Mouse (Mus musculus) liver, embryonic 15.5 days (tissue): ENCODE data around the gene Frmd4b. TPM values are rescaled to one million over a fixed set of nuclear protein-coding genes. Genes with fewer than 3 reads are reported as not detected.

Source experiments
- ATAC-seq: fragments of 200-750 bp; cut with Nextera tagmentation; 2 replicates; pipeline ENCODE4 v1.8.0; 2017; ENCODE audit warnings: moderate number of reproducible peaks, mild to moderate bottlenecking, moderate library complexity; ENCODE audit not compliant: insufficient read depth
- H3K27ac ChIP-seq: fragments of 300-500 bp; sonication (generic); replicated peaks from 2 replicates; pipeline ENCODE4 v1.5.1; 2015; ENCODE audit warnings: mild to moderate bottlenecking, inconsistent platforms
- H3K27me3 ChIP-seq: fragments of 300-500 bp; sonication (generic); 2 replicates; pipeline ENCODE4 v1.6.1; 2015; ENCODE audit warnings: mild to moderate bottlenecking, inconsistent platforms
- H3K36me3 ChIP-seq: fragments of 300-500 bp; sonication (generic); replicated peaks from 2 replicates; pipeline ENCODE4 v1.6.1; 2015; ENCODE audit warnings: moderate library complexity, mild to moderate bottlenecking, inconsistent platforms
- H3K4me1 ChIP-seq: fragments of 300-500 bp; sonication (generic); replicated peaks from 2 replicates; pipeline ENCODE4 v1.6.1; 2015; ENCODE audit warnings: inconsistent platforms
- H3K4me2 ChIP-seq: fragments of 300-500 bp; sonication (generic); 2 replicates; pipeline ENCODE4 v1.6.1; 2015; ENCODE audit warnings: moderate library complexity, mild to moderate bottlenecking, inconsistent platforms
- H3K4me3 ChIP-seq: fragments of 300-500 bp; sonication (generic); replicated peaks from 2 replicates; pipeline ENCODE4 v1.5.1; 2015; ENCODE audit warnings: mild to moderate bottlenecking, inconsistent platforms
- H3K9ac ChIP-seq: fragments of 300-500 bp; sonication (generic); 2 replicates; pipeline ENCODE4 v1.6.1; 2015; ENCODE audit warnings: moderate library complexity, mild to moderate bottlenecking, inconsistent platforms
- H3K9me3 ChIP-seq: fragments of 300-500 bp; sonication (generic); replicated peaks from 2 replicates; pipeline ENCODE4 v1.6.1; 2016; ENCODE audit warnings: inconsistent platforms
- WGBS: fragments of 180-500 bp; shearing (Covaris S2); methylation state at CpG from one replicate; pipeline ENCODE4 v1.1.7; 2015; ENCODE audit warnings: mixed read lengths; ENCODE audit not compliant: insufficient replicate concordance; 5-methylcytosine and 5-hydroxymethylcytosine counted together
- polyA plus RNA-seq: library from polyadenylated mRNA; unstranded; fragments of >200 nt; fragmentation: Nextera tagmentation; extraction: Ambion mirVana; gene quantifications from 2 replicates; pipeline ENCODE4 v1.2.1, GENCODE M21; 2015

Gene Frmd4b
- polyA plus RNA-seq, 1 experiment from 2014 or later = 6.5 TPM

DNA sequence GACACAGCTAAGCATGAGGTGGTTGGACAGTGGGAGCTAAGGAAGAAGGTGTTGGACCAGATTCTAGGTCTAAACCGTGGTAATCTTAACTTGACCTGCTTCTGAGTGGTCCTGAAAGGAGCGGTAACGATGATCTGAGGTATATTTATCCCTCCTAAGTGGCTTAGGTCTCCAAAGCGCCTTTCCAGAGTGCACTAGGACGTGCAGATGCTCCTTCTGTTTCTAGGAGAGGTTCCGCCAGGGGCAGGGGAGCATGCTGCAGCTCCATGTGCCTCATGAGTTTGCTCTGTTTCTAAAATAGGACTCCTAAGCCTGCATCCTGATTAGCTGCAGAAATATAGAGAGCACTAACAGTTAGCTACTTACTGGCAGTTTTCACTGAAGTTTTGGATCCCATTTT lies 117.1 kb downstream of the Frmd4b start:
- Histone ChIP-seq H3K4me1 (no peaks in the 10 kb centered on the region), H3K9ac (no peak overlapping the region), H3K4me3 (no peak overlapping the region), H3K27me3 (no peaks in the 10 kb centered on the region), H3K4me2 (no peak overlapping the region), H3K9me3 (no peaks in the 10 kb centered on the region), H3K27ac (no peak overlapping the region), H3K36me3 (no peaks in the 10 kb centered on the region)
- WGBS = 65% methylated on average over 6 of the region's 6 CpGs
- ATAC-seq = no peak

DNA sequence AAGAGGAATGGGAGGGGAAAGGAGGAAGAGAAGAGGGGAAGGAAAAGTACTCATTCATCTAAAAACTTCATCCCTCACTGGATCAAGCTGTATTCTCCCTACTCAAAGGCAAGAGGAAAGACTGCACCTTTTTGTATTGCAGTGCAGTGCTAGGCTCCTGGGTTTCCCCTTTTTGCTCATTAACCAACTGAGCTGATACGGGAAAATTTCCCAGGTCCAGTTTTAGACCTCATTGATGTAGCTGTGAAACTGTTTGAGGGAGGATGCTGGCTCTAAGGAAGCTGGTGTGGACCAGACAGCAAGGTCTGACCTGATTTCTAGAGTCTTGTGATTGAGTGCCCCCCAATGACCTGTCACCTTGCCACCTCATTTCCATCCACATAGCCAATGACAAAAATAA lies 121.3 kb downstream of the Frmd4b start:
- Histone ChIP-seq H3K27ac (no peak overlapping the region), H3K27me3 (no peaks in the 10 kb centered on the region), H3K9ac (no peak overlapping the region), H3K4me1 (no peaks in the 10 kb centered on the region), H3K36me3 (no peaks in the 10 kb centered on the region), H3K9me3 (no peaks in the 10 kb centered on the region), H3K4me3 (no peak overlapping the region), H3K4me2 (no peak overlapping the region)
- 27% methylated on average over 1 of the region's 1 CpGs for WGBS
- ATAC-seq = no peak

DNA sequence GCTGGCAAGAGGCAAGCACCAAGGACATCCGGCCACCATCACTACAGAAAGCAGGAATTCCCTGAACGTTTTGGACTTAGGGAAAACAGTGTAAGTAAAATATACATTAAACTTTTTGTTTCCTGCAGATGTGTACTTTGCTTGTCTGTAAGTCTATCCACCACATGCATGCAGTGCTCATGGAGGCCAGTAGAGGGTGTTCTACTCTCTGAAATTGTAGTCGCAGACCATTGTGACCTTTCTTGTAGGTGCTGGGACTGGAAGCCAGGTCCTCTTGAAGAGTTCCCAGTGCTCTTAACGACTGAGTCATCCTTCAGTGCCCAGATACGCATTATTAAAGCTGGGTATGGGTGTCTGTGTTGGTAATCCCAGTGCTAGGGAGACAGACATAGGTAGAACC lies 126.3 kb downstream of the Frmd4b start:
- Histone ChIP-seq H3K4me1 (0 out of 2 replicates have a peak, but pooled peaks cover 2% of the 10 kb centered on the region), H3K27me3 (peaks cover 32% of the 10 kb centered on the region), H3K4me2 (no peak overlapping the region), H3K4me3 (no peak overlapping the region), H3K9me3 (no peaks in the 10 kb centered on the region), H3K27ac (no peak overlapping the region), H3K36me3 (no peaks in the 10 kb centered on the region), H3K9ac (no peak overlapping the region)
- ATAC-seq = no peak
- WGBS = 63% methylated on average over 5 of the region's 5 CpGs

DNA sequence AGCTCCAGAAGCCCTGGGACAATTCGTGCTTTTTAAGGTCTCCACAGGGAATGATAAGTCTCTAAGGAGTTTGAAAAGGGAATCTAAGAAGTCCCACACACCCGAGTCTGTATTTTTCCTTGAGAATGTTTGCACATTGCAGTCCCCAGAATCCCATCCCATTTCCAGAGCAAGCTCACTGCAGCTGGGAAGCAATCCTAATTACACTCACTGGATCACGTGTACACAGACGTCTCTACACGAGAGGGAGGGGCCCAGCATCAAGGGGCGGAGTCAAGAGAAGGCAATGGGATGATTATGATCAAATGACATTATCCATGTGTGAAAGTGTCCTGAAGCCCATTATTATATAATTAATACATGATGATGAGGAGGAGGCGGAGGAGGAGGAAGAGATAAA lies 128.5 kb downstream of the Frmd4b start:
- Histone ChIP-seq H3K9me3 (no peaks in the 10 kb centered on the region), H3K27me3 (peaks cover 37% of the 10 kb centered on the region), H3K4me3 (no peak overlapping the region), H3K9ac (no peak overlapping the region), H3K4me1 (0 out of 2 replicates have a peak, but pooled peaks cover 2% of the 10 kb centered on the region), H3K27ac (no peak overlapping the region), H3K36me3 (no peaks in the 10 kb centered on the region), H3K4me2 (no peak overlapping the region)
- 33% methylated on average over 7 of the region's 7 CpGs for WGBS
- ATAC-seq = no peak

DNA sequence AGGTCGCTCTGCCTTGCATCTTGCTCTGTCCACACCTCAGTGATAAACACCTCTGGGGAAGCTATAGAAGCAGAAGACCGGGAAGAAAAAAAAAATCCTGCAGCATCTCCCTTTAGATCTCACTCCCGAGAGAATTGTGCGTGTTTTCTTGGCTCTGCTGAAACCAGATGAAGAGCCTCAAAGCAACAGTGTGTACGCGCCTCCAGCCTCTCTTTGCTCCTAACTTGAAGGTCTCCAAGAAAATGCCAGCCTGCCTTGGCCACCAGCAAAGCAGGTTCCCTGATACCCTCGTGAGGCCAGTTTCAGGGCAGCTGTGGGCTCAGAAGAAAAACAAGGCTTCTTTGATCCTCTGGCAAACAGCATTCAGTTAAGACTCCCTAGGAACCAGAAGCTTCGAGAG lies 129.1 kb downstream of the Frmd4b start:
- peaks cover 37% of the 10 kb centered on the region for H3K27me3 ChIP-seq
- no peak overlapping the region for H3K27ac ChIP-seq
- ATAC-seq = no peak
- H3K9ac ChIP-seq = no peak overlapping the region
- WGBS = 42% methylated on average over 8 of the region's 8 CpGs
- no peak overlapping the region for H3K4me3 ChIP-seq
- H3K9me3 ChIP-seq = no peaks in the 10 kb centered on the region
- no peaks in the 10 kb centered on the region for H3K36me3 ChIP-seq
- 0 out of 2 replicates have a peak, but pooled peaks cover 2% of the 10 kb centered on the region for H3K4me1 ChIP-seq
- no peak overlapping the region for H3K4me2 ChIP-seq

DNA sequence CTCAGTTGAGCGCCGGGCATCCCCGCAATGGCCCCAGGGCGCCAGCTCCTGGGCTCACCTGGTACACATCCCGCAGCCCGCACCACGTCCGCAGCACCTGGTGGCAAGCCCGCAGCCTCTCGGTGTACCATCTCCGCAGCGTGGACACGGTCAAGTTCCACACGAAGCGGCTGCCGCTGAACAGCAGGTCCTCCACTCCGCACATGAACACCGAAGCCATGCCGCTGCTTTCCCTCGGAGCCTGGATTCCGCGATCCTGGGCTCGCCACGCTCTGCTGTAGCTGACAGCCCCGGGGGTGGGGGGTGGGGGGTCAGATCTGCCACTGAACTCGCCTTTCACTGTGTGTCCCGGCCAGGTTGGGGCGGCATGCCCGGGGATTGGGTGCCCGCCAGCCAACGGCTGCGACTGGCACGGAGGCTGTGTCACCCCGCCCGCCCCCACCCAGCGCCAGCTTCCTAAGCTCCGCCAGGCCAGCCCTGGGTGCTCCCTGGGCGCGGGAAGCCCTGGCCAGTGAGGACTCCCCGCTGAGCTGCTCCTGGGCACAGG lies 129.7 kb downstream of the Frmd4b start:
- no peak overlapping the region for H3K9ac ChIP-seq
- H3K4me2 ChIP-seq = peak overlapping the region; percentile 62
- 1% methylated on average over 40 of the region's 40 CpGs for WGBS
- no peaks in the 10 kb centered on the region for H3K9me3 ChIP-seq
- peaks cover 37% of the 10 kb centered on the region for H3K27me3 ChIP-seq
- H3K36me3 ChIP-seq = no peaks in the 10 kb centered on the region
- H3K4me1 ChIP-seq = 0 out of 2 replicates have a peak, but pooled peaks cover 2% of the 10 kb centered on the region
- no peak for ATAC-seq
- H3K4me3 ChIP-seq = peak overlapping the region; percentile 44
- no peak overlapping the region for H3K27ac ChIP-seq

DNA sequence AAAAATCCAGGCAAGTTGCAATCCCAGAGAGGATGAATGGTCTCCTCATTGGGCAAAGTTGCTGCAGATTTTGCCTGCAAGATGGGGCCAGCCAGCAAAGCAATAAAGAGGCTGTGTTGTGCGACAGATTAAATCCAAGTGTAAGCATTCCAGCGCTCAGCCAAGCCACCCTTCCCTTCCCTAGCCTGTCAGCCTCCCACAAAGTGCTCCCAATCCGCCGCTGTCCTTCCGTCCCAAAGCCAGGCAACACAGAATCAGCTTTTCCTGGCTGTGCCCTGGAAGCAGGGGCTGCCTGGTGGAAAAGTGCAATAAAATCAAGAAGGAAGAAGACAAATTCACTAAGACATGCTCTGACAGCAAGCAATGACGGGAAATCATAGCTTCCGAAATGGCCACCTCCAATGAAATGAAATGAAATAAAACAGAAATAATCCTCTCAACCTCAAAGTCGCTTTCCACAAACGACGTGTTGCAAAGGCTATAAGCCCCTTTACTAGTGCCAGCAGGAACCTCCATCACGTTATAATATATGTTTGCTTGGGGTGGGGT lies 130.5 kb downstream of the Frmd4b start:
- 16% methylated on average over 11 of the region's 11 CpGs for WGBS

DNA sequence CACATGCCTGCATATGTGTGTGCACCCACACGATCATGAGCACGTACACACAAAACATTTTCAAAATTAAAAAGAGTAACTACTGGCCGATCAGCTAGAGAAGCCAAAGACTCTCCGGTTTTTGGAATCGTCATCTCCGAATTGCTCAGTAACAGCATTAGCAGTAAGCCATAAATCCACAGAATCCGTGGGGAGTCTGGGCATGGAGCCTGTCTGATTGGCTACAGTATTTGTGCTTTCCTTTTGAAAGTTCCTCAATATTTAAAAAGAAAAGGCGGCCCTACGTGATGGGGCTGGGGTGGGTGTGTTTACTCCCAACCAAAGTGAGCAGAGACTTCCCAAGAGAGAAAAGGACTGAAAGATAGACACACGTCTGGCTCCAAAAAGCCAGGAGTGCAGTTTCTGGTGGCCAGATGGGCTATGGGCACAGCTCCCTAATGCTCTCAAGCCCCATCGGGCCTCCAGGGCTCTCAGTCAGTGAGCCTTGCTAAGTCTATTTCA lies 131.4 kb downstream of the Frmd4b start:
- no peak overlapping the region for H3K27ac ChIP-seq
- peaks cover 37% of the 10 kb centered on the region for H3K27me3 ChIP-seq
- no peak for ATAC-seq
- H3K36me3 ChIP-seq = no peaks in the 10 kb centered on the region
- 65% methylated on average over 11 of the region's 11 CpGs for WGBS
- H3K4me3 ChIP-seq = no peak overlapping the region
- H3K4me2 ChIP-seq = no peak overlapping the region
- no peak overlapping the region for H3K9ac ChIP-seq
- H3K9me3 ChIP-seq = no peaks in the 10 kb centered on the region
- H3K4me1 ChIP-seq = 0 out of 2 replicates have a peak, but pooled peaks cover 2% of the 10 kb centered on the region

More for the DNA sequence above, 130.5 kb downstream of the Frmd4b start:
- H3K4me2 ChIP-seq = peak overlapping the region; percentile 62
- no peak for ATAC-seq
- no peaks in the 10 kb centered on the region for H3K9me3 ChIP-seq
- no peak overlapping the region for H3K27ac ChIP-seq
- H3K4me1 ChIP-seq = 0 out of 2 replicates have a peak, but pooled peaks cover 2% of the 10 kb centered on the region
- peaks cover 37% of the 10 kb centered on the region for H3K27me3 ChIP-seq
- H3K4me3 ChIP-seq = peak overlapping the region; percentile 44
- H3K36me3 ChIP-seq = no peaks in the 10 kb centered on the region
- H3K9ac ChIP-seq = no peak overlapping the region

DNA sequence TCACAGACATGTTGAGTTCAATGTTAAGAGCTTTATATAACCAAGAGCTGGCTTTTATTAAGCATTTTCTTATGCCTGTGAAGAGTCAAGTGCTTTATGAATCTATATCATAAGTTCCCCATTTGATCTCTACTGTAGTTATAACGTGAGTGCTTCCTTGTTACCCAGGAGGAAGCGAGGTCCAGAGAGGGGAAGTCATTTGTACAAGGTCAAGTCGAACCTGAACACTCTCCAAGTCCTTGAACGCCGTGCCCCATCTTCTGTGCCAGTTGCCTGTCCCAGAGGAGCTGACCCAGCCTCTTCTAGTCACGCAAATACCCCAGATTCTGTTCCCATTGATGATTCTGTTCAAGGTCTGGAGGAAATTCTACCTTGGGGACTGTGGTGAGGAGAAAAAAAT lies 135.4 kb downstream of the Frmd4b start:
- peaks cover 12% of the 10 kb centered on the region for H3K27me3 ChIP-seq
- no peak overlapping the region for H3K27ac ChIP-seq
- no peak overlapping the region for H3K9ac ChIP-seq
- no peak for ATAC-seq
- no peak overlapping the region for H3K4me2 ChIP-seq
- H3K36me3 ChIP-seq = no peaks in the 10 kb centered on the region
- H3K4me3 ChIP-seq = no peak overlapping the region
- H3K4me1 ChIP-seq = no peaks in the 10 kb centered on the region
- H3K9me3 ChIP-seq = no peaks in the 10 kb centered on the region
- WGBS = 25% methylated on average over 6 of the region's 6 CpGs

DNA sequence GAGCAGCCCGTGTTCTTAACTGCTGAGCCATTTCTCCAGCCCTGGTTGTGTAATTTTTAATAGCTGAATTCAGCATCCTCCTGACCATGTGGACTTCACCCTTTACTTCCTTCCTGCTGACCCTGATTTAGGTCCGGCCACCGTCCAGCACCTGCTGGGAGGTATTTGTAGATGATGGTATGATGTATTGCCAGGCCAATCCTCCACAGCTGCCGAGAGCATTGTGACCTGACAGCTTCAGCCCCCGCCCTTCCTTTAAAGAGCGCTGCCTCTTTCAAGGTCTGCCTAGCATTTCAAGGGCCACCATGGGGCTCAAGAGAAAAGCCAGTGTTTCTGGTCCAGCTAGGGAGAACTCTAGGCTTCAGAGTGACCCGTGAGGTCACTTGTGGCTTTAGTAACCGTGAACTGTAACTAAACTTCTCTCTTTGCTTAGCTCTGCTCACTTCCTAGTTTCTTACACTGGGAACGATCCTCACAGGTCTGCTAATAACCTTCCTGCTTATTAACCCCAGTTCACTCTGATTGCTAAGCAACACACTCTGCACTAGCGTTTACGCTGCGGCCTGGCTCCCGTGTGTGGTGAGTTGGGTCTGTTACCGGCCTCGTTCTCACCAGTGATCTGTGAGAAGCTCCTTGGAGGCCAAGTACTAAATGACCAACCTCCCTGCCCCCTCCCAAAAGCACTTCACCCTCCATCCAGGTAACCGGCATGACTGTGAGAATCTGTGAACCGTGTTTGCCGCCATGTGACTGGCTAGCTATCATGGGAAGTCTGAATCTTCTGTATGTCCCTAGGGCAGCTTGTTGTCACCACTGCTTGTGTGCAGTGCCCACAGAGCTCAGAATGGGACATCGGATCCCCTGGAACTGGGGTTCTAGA lies 138.1 kb downstream of the Frmd4b start:
- H3K27ac ChIP-seq = no peak overlapping the region
- no peak overlapping the region for H3K4me3 ChIP-seq
- WGBS = 56% methylated on average over 19 of the region's 19 CpGs
- H3K4me2 ChIP-seq = no peak overlapping the region
- ATAC-seq = peak; percentile 44
- no peak overlapping the region for H3K9ac ChIP-seq
- H3K4me1 ChIP-seq = no peaks in the 10 kb centered on the region
- H3K27me3 ChIP-seq = no peaks in the 10 kb centered on the region
- H3K9me3 ChIP-seq = no peaks in the 10 kb centered on the region
- H3K36me3 ChIP-seq = no peaks in the 10 kb centered on the region

DNA sequence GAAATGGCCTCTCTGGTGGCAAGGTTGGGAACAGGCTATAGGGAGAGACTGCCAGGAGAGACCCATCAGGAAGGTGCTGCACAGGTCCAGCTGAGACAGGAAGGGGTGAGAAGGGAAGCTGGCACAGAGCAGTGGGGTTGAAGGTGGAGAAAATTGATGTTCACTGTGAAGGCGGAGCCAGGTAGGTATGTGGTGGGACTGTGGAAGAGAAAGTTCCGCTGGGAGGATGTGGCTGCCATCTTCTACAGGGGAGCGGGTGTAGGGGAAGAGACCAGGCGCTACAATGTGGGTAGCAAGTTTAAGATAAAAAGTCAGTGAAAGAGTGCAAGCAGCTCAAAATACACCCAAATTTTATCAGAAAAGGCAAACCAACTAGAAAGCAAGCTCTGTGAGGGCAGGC lies 143.7 kb downstream of the Frmd4b start:
- no peak for ATAC-seq
- Histone ChIP-seq H3K4me1 (no peaks in the 10 kb centered on the region), H3K9ac (no peak overlapping the region), H3K4me3 (no peak overlapping the region), H3K4me2 (no peak overlapping the region), H3K36me3 (no peaks in the 10 kb centered on the region), H3K9me3 (no peaks in the 10 kb centered on the region), H3K27me3 (no peaks in the 10 kb centered on the region), H3K27ac (no peak overlapping the region)
- 58% methylated on average over 4 of the region's 4 CpGs for WGBS
